Mouse (Mus musculus): ENCODE data around the gene Tspan11. TPM values are rescaled to one million over a fixed set of nuclear protein-coding genes. Genes with fewer than 3 reads are reported as not detected.

Tspan11 gene
- 5.0 and 8.4 TPM in 2 replicates for polyA plus RNA-seq (2014; fragmentation: Nextera tagmentation; extraction: Ambion mirVana)

- peak; percentile 81 for DNase-seq
Observed at GRCm38 (mm10) chr6:127887511-127888421, at the start of gene Tspan11. Tspan11 (plus strand) TSS chr6:127887589.

GRCm38 (mm10) chr6:127837910-127838309 lies 49.5 kb upstream of the Tspan11 start:
- Histone ChIP-seq H3K4me3 (replicated peaks; ENCODE audit: low read depth, low read length) (no peak overlapping the region), H3K27ac (replicated peaks; ENCODE audit: low read depth, low read length) (no peak overlapping the region), H3K9me3 (ENCODE audit: control insufficient read depth, low read length) (no peaks in the 10 kb centered on the region), H3K36me3 (ENCODE audit: control insufficient read depth, insufficient read depth, low read length) (no peaks in the 10 kb centered on the region), H3K4me1 (ENCODE audit: control insufficient read depth, insufficient read depth, low read length) (no peaks in the 10 kb centered on the region), H3K27me3 (ENCODE audit: control insufficient read depth, insufficient read depth, low read length) (no peaks in the 10 kb centered on the region), H3K4me2 (ENCODE audit: low read length) (no peak overlapping the region), H3K9ac (replicated peaks; ENCODE audit: low read length) (no peak overlapping the region)
- 97% methylated on average over 4 of the region's 4 CpGs for WGBS
- no peak for ATAC-seq (ENCODE audit: low FRiP score, low TSS enrichment)
- no peak for DNase-seq

More at GRCm38 (mm10) chr6:127887511-127888421, at the start of gene Tspan11:
- Histone ChIP-seq H3K36me3 (ENCODE audit: control insufficient read depth, insufficient read depth, low read length) (no peaks in the 10 kb centered on the region), H3K4me3 (replicated peaks; ENCODE audit: low read depth, low read length) (peak within 1 kb of the TSS; percentile 49), H3K4me2 (ENCODE audit: low read length) (peak within 1 kb of the TSS; percentile 89), H3K4me1 (ENCODE audit: control insufficient read depth, insufficient read depth, low read length) (peaks cover 21% of the 10 kb centered on the region), H3K9me3 (ENCODE audit: control insufficient read depth, low read length) (no peaks in the 10 kb centered on the region), H3K27ac (replicated peaks; ENCODE audit: low read depth, low read length) (peak within 1 kb of the TSS; percentile 86), H3K27me3 (ENCODE audit: control insufficient read depth, insufficient read depth, low read length) (no peaks in the 10 kb centered on the region), H3K9ac (replicated peaks; ENCODE audit: low read length) (peak within 1 kb of the TSS; percentile 78)
- WGBS, result 1% methylated on average over 36 of the region's 36 CpGs
- ATAC-seq (ENCODE audit: low FRiP score, low TSS enrichment), result peak; percentile 89

GRCm38 (mm10) chr6:127839538-127839937 lies 47.9 kb upstream of the Tspan11 start:
- H3K4me1 ChIP-seq (ENCODE audit: control insufficient read depth, insufficient read depth, low read length), result no peaks in the 10 kb centered on the region
- H3K4me2 ChIP-seq (ENCODE audit: low read length), result no peak overlapping the region
- no peak overlapping the region for H3K9ac ChIP-seq (replicated peaks; ENCODE audit: low read length)
- no peak for ATAC-seq (ENCODE audit: low FRiP score, low TSS enrichment)
- no peak overlapping the region for H3K4me3 ChIP-seq (replicated peaks; ENCODE audit: low read depth, low read length)
- WGBS, result 71% methylated on average over 2 of the region's 2 CpGs
- no peaks in the 10 kb centered on the region for H3K36me3 ChIP-seq (ENCODE audit: control insufficient read depth, insufficient read depth, low read length)
- H3K27me3 ChIP-seq (ENCODE audit: control insufficient read depth, insufficient read depth, low read length), result no peaks in the 10 kb centered on the region
- H3K27ac ChIP-seq (replicated peaks; ENCODE audit: low read depth, low read length), result no peak overlapping the region
- no peak for DNase-seq
- no peaks in the 10 kb centered on the region for H3K9me3 ChIP-seq (ENCODE audit: control insufficient read depth, low read length)

DNA sequence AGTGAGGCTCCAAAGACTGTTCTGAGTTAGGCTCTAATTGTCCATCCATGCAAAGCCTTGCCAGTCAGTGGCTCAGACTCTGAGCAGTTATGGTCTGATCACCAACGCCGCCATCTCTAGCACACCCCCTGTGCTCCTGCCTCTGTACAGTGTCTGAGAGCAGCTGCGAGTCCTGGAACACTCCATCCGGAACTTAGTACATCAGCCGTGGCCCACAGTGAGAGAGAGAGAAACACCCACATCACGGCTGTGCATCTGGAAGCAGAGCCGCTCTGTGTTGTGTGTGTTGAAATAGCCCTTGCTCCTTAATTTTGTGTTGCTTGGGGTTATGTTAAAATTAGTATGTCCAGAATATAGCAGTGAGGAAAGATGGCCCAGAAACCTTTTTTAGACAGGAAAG lies 47.2 kb upstream of the Tspan11 start:
- H3K36me3 ChIP-seq (ENCODE audit: control insufficient read depth, insufficient read depth, low read length), result no peaks in the 10 kb centered on the region
- WGBS, result 81% methylated on average over 7 of the region's 7 CpGs
- H3K4me3 ChIP-seq (replicated peaks; ENCODE audit: low read depth, low read length), result no peak overlapping the region

GRCm38 (mm10) chr6:127841326-127841725 lies 46.1 kb upstream of the Tspan11 start:
- H3K4me2 ChIP-seq (ENCODE audit: low read length), result no peak overlapping the region
- no peaks in the 10 kb centered on the region for H3K36me3 ChIP-seq (ENCODE audit: control insufficient read depth, insufficient read depth, low read length)
- no peak overlapping the region for H3K27ac ChIP-seq (replicated peaks; ENCODE audit: low read depth, low read length)
- H3K9me3 ChIP-seq (ENCODE audit: control insufficient read depth, low read length), result no peaks in the 10 kb centered on the region
- ATAC-seq (ENCODE audit: low FRiP score, low TSS enrichment) (no peak), DNase-seq (no peak)
- H3K9ac ChIP-seq (replicated peaks; ENCODE audit: low read length), result no peak overlapping the region
- H3K27me3 ChIP-seq (ENCODE audit: control insufficient read depth, insufficient read depth, low read length), result no peaks in the 10 kb centered on the region
- H3K4me1 ChIP-seq (ENCODE audit: control insufficient read depth, insufficient read depth, low read length), result no peaks in the 10 kb centered on the region
- WGBS, result 70% methylated on average over 7 of the region's 7 CpGs
- H3K4me3 ChIP-seq (replicated peaks; ENCODE audit: low read depth, low read length), result no peak overlapping the region

More for the DNA sequence above, 47.2 kb upstream of the Tspan11 start:
- DNase-seq (no peak), ATAC-seq (ENCODE audit: low FRiP score, low TSS enrichment) (no peak)
- Histone ChIP-seq H3K4me1 (ENCODE audit: control insufficient read depth, insufficient read depth, low read length) (no peaks in the 10 kb centered on the region), H3K4me2 (ENCODE audit: low read length) (no peak overlapping the region), H3K27me3 (ENCODE audit: control insufficient read depth, insufficient read depth, low read length) (no peaks in the 10 kb centered on the region), H3K9me3 (ENCODE audit: control insufficient read depth, low read length) (no peaks in the 10 kb centered on the region), H3K27ac (replicated peaks; ENCODE audit: low read depth, low read length) (no peak overlapping the region), H3K9ac (replicated peaks; ENCODE audit: low read length) (no peak overlapping the region)

DNA sequence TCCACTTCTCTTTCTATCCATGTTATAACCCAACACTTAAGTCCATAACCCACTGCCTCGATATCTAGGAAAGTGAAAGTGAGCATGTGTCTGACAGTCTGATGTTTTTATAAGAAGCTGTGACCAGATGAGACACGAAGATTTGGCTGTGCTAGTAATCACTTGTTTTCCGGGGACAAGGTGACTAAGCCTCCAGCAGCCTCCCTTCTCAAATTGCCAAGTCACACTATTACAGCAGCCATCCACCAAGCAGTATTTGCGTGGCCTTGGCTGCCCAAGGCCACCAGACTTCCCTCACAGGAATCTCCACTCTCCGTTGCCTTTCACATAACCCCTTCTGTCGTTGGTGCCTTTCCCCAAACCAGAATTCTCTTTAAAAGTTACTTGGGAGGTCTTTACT lies 40.9 kb upstream of the Tspan11 start:
- Histone ChIP-seq H3K4me3 (replicated peaks; ENCODE audit: low read depth, low read length) (no peak overlapping the region), H3K36me3 (ENCODE audit: control insufficient read depth, insufficient read depth, low read length) (no peaks in the 10 kb centered on the region), H3K27ac (replicated peaks; ENCODE audit: low read depth, low read length) (no peak overlapping the region), H3K4me1 (ENCODE audit: control insufficient read depth, insufficient read depth, low read length) (no peaks in the 10 kb centered on the region), H3K9me3 (ENCODE audit: control insufficient read depth, low read length) (no peaks in the 10 kb centered on the region), H3K4me2 (ENCODE audit: low read length) (no peak overlapping the region), H3K9ac (replicated peaks; ENCODE audit: low read length) (no peak overlapping the region), H3K27me3 (ENCODE audit: control insufficient read depth, insufficient read depth, low read length) (no peaks in the 10 kb centered on the region)
- DNase-seq (no peak), ATAC-seq (ENCODE audit: low FRiP score, low TSS enrichment) (no peak)
- 86% methylated on average over 6 of the region's 6 CpGs for WGBS

GRCm38 (mm10) chr6:127849496-127849895 lies 37.9 kb upstream of the Tspan11 start:
- H3K4me2 ChIP-seq (ENCODE audit: low read length), result no peak overlapping the region
- no peak overlapping the region for H3K27ac ChIP-seq (replicated peaks; ENCODE audit: low read depth, low read length)
- H3K4me1 ChIP-seq (ENCODE audit: control insufficient read depth, insufficient read depth, low read length), result peaks cover 9% of the 10 kb centered on the region
- 90% methylated on average over 6 of the region's 6 CpGs for WGBS
- no peaks in the 10 kb centered on the region for H3K9me3 ChIP-seq (ENCODE audit: control insufficient read depth, low read length)
- H3K36me3 ChIP-seq (ENCODE audit: control insufficient read depth, insufficient read depth, low read length), result no peaks in the 10 kb centered on the region
- no peak for ATAC-seq (ENCODE audit: low FRiP score, low TSS enrichment)
- no peak overlapping the region for H3K4me3 ChIP-seq (replicated peaks; ENCODE audit: low read depth, low read length)
- no peak overlapping the region for H3K9ac ChIP-seq (replicated peaks; ENCODE audit: low read length)
- H3K27me3 ChIP-seq (ENCODE audit: control insufficient read depth, insufficient read depth, low read length), result no peaks in the 10 kb centered on the region
- no peak for DNase-seq

DNA sequence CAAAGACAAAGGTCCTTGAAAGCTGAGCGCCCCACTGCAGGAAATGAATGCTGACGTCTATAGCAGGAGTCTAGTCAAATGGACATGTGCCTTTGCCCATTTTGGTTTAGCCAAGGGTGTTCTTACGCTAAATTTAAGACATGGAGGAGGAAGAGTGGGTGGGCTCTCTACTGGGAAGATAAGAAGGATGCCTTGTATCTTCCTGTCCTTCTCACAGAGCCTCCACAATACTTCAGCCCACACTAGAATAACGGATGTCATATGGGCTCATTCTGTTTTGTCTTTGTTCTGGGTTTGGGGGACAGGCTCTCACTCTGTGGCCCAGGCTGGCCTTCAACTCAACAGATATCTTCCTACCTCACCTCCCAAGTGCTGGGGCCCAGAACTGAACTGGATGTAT lies 35.8 kb upstream of the Tspan11 start:
- Histone ChIP-seq H3K36me3 (ENCODE audit: control insufficient read depth, insufficient read depth, low read length) (no peaks in the 10 kb centered on the region), H3K27me3 (ENCODE audit: control insufficient read depth, insufficient read depth, low read length) (no peaks in the 10 kb centered on the region), H3K4me1 (ENCODE audit: control insufficient read depth, insufficient read depth, low read length) (peaks cover 20% of the 10 kb centered on the region), H3K4me2 (ENCODE audit: low read length) (no peak overlapping the region), H3K27ac (replicated peaks; ENCODE audit: low read depth, low read length) (no peak overlapping the region), H3K4me3 (replicated peaks; ENCODE audit: low read depth, low read length) (no peak overlapping the region), H3K9ac (replicated peaks; ENCODE audit: low read length) (no peak overlapping the region), H3K9me3 (ENCODE audit: control insufficient read depth, low read length) (no peaks in the 10 kb centered on the region)
- WGBS, result 92% methylated on average over 4 of the region's 4 CpGs
- ATAC-seq (ENCODE audit: low FRiP score, low TSS enrichment) (no peak), DNase-seq (no peak)

- ATAC-seq (ENCODE audit: low FRiP score, low TSS enrichment), result no peak
- H3K4me2 ChIP-seq (ENCODE audit: low read length), result no peak overlapping the region
- WGBS, result 97% methylated on average over 7 of the region's 7 CpGs
Observed at GRCm38 (mm10) chr6:127853241-127853640, 34.1 kb upstream of the Tspan11 start.

More at GRCm38 (mm10) chr6:127853241-127853640, 34.1 kb upstream of the Tspan11 start:
- no peak for DNase-seq
- H3K9ac ChIP-seq (replicated peaks; ENCODE audit: low read length), result no peak overlapping the region
- H3K9me3 ChIP-seq (ENCODE audit: control insufficient read depth, low read length), result no peaks in the 10 kb centered on the region
- H3K4me3 ChIP-seq (replicated peaks; ENCODE audit: low read depth, low read length), result no peak overlapping the region
- H3K4me1 ChIP-seq (ENCODE audit: control insufficient read depth, insufficient read depth, low read length), result peaks cover 20% of the 10 kb centered on the region
- H3K27me3 ChIP-seq (ENCODE audit: control insufficient read depth, insufficient read depth, low read length), result no peaks in the 10 kb centered on the region
- H3K27ac ChIP-seq (replicated peaks; ENCODE audit: low read depth, low read length), result no peak overlapping the region
- no peaks in the 10 kb centered on the region for H3K36me3 ChIP-seq (ENCODE audit: control insufficient read depth, insufficient read depth, low read length)

Data from midbrain, embryonic 14.5 days (tissue).